Mouse (Mus musculus): ENCODE results near the gene Zfp239. TPM values are rescaled to one million over a fixed set of nuclear protein-coding genes. Genes with fewer than 3 reads are reported as not detected.

Zfp239 gene
- polyA plus RNA-seq, 1 experiment from 2014 or later, result 9.9 TPM

GRCm38 (mm10) chr6:117903836-117904235 lies 41.9 kb downstream of the Zfp239 start:
- no peak for DNase-seq (ENCODE audit: low spot score)
- Histone ChIP-seq H3K36me3 (no peaks in the 10 kb centered on the region), H3K4me1 (replicated peaks) (peaks cover 15% of the 10 kb centered on the region), H3K27ac (no peak overlapping the region), H3K27me3 (ENCODE audit: insufficient read depth, poor library complexity, severe bottlenecking) (no peaks in the 10 kb centered on the region), H3K9me3 (no peaks in the 10 kb centered on the region), H3K4me3 (no peak overlapping the region)
- WGBS, result 87% methylated on average over 3 of the region's 3 CpGs

GRCm38 (mm10) chr6:117905260-117905930 lies 43.5 kb downstream of the Zfp239 start:
- no peaks in the 10 kb centered on the region for H3K36me3 ChIP-seq
- H3K27me3 ChIP-seq (ENCODE audit: insufficient read depth, poor library complexity, severe bottlenecking), result no peaks in the 10 kb centered on the region
- 29% methylated on average over 4 of the region's 4 CpGs for WGBS
- H3K27ac ChIP-seq, result peak overlapping the region; percentile 95
- no peaks in the 10 kb centered on the region for H3K9me3 ChIP-seq
- peak overlapping the region; percentile 82 for H3K4me3 ChIP-seq
- peaks cover 28% of the 10 kb centered on the region for H3K4me1 ChIP-seq (replicated peaks)
- no peak for DNase-seq (ENCODE audit: low spot score)

- Histone ChIP-seq H3K27ac (peak overlapping the region; percentile 95), H3K9me3 (no peaks in the 10 kb centered on the region), H3K4me1 (replicated peaks) (peaks cover 28% of the 10 kb centered on the region), H3K4me3 (peak overlapping the region; percentile 82), H3K27me3 (ENCODE audit: insufficient read depth, poor library complexity, severe bottlenecking) (no peaks in the 10 kb centered on the region), H3K36me3 (no peaks in the 10 kb centered on the region)
- WGBS, result under 1% methylated on average over 25 of the region's 25 CpGs
- no peak for DNase-seq (ENCODE audit: low spot score)
Observed at GRCm38 (mm10) chr6:117906015-117906531, 44.2 kb downstream of the Zfp239 start.

- H3K27ac ChIP-seq, result peak overlapping the region; percentile 95
- WGBS, result 0% methylated on average over 68 of the region's 68 CpGs
- no peaks in the 10 kb centered on the region for H3K27me3 ChIP-seq (ENCODE audit: insufficient read depth, poor library complexity, severe bottlenecking)
- H3K4me3 ChIP-seq, result peak overlapping the region; percentile 82
- H3K4me1 ChIP-seq (replicated peaks), result peaks cover 28% of the 10 kb centered on the region
- no peaks in the 10 kb centered on the region for H3K9me3 ChIP-seq
- DNase-seq (ENCODE audit: low spot score), result peak; percentile 98
- no peaks in the 10 kb centered on the region for H3K36me3 ChIP-seq
Observed at GRCm38 (mm10) chr6:117906590-117907271, 44.8 kb downstream of the Zfp239 start.

GRCm38 (mm10) chr6:117907301-117907978 lies 45.5 kb downstream of the Zfp239 start:
- Histone ChIP-seq H3K27ac (peak overlapping the region; percentile 95), H3K36me3 (no peaks in the 10 kb centered on the region), H3K4me1 (replicated peaks) (peaks cover 28% of the 10 kb centered on the region), H3K4me3 (peak overlapping the region; percentile 82), H3K27me3 (ENCODE audit: insufficient read depth, poor library complexity, severe bottlenecking) (no peaks in the 10 kb centered on the region), H3K9me3 (no peaks in the 10 kb centered on the region)
- DNase-seq (ENCODE audit: low spot score), result peak; percentile 86
- under 1% methylated on average over 76 of the region's 77 CpGs for WGBS

GRCm38 (mm10) chr6:117907979-117908355 lies 46.1 kb downstream of the Zfp239 start:
- Histone ChIP-seq H3K4me3 (peak overlapping the region; percentile 82), H3K4me1 (replicated peaks) (peaks cover 28% of the 10 kb centered on the region), H3K9me3 (no peaks in the 10 kb centered on the region), H3K36me3 (no peaks in the 10 kb centered on the region), H3K27ac (peak overlapping the region; percentile 95), H3K27me3 (ENCODE audit: insufficient read depth, poor library complexity, severe bottlenecking) (no peaks in the 10 kb centered on the region)
- DNase-seq (ENCODE audit: low spot score), result no peak
- WGBS, result under 1% methylated on average over 26 of the region's 26 CpGs

GRCm38 (mm10) chr6:117908424-117908900 lies 46.6 kb downstream of the Zfp239 start:
- WGBS, result 1% methylated on average over 14 of the region's 14 CpGs
- Histone ChIP-seq H3K36me3 (no peaks in the 10 kb centered on the region), H3K9me3 (no peaks in the 10 kb centered on the region), H3K27me3 (ENCODE audit: insufficient read depth, poor library complexity, severe bottlenecking) (no peaks in the 10 kb centered on the region), H3K4me1 (replicated peaks) (peaks cover 28% of the 10 kb centered on the region), H3K4me3 (peak overlapping the region; percentile 82), H3K27ac (peak overlapping the region; percentile 95)
- no peak for DNase-seq (ENCODE audit: low spot score)

- Histone ChIP-seq H3K4me3 (no peak overlapping the region), H3K4me1 (replicated peaks) (peaks cover 32% of the 10 kb centered on the region), H3K27ac (no peak overlapping the region), H3K27me3 (ENCODE audit: insufficient read depth, poor library complexity, severe bottlenecking) (no peaks in the 10 kb centered on the region), H3K36me3 (no peaks in the 10 kb centered on the region), H3K9me3 (no peaks in the 10 kb centered on the region)
- DNase-seq (ENCODE audit: low spot score), result no peak
- WGBS, result 90% methylated on average over 6 of the region's 6 CpGs
Observed at GRCm38 (mm10) chr6:117910120-117910661, 48.3 kb downstream of the Zfp239 start.

GRCm38 (mm10) chr6:117914541-117914940 lies 52.6 kb downstream of the Zfp239 start:
- H3K27ac ChIP-seq, result no peak overlapping the region
- no peaks in the 10 kb centered on the region for H3K27me3 ChIP-seq (ENCODE audit: insufficient read depth, poor library complexity, severe bottlenecking)
- no peak for DNase-seq (ENCODE audit: low spot score)
- H3K9me3 ChIP-seq, result no peaks in the 10 kb centered on the region
- H3K4me1 ChIP-seq (replicated peaks), result peaks cover 48% of the 10 kb centered on the region
- H3K4me3 ChIP-seq, result no peak overlapping the region
- H3K36me3 ChIP-seq, result no peaks in the 10 kb centered on the region; the same call in none of the 2 replicates

GRCm38 (mm10) chr6:117916205-117916736 lies 54.4 kb downstream of the Zfp239 start:
- Histone ChIP-seq H3K27me3 (ENCODE audit: insufficient read depth, poor library complexity, severe bottlenecking) (no peaks in the 10 kb centered on the region), H3K9me3 (no peaks in the 10 kb centered on the region), H3K27ac (peak overlapping the region; percentile 94), H3K36me3 (peaks cover 14% of the 10 kb centered on the region), H3K4me3 (peak overlapping the region; percentile 74), H3K4me1 (replicated peaks) (peaks cover 50% of the 10 kb centered on the region)
- WGBS, result 3% methylated on average over 12 of the region's 12 CpGs
- DNase-seq (ENCODE audit: low spot score), result peak; percentile 10

GRCm38 (mm10) chr6:117916737-117917426 lies 55.0 kb downstream of the Zfp239 start:
- Histone ChIP-seq H3K9me3 (no peaks in the 10 kb centered on the region), H3K27ac (peak overlapping the region; percentile 94), H3K36me3 (peaks cover 20% of the 10 kb centered on the region), H3K4me3 (peak overlapping the region; percentile 74), H3K4me1 (replicated peaks) (peaks cover 50% of the 10 kb centered on the region), H3K27me3 (ENCODE audit: insufficient read depth, poor library complexity, severe bottlenecking) (no peaks in the 10 kb centered on the region)
- peak; percentile 85 for DNase-seq (ENCODE audit: low spot score)
- WGBS, result under 1% methylated on average over 62 of the region's 62 CpGs

- Histone ChIP-seq H3K36me3 (peaks cover 27% of the 10 kb centered on the region), H3K4me1 (replicated peaks) (peaks cover 50% of the 10 kb centered on the region), H3K4me3 (peak overlapping the region; percentile 74), H3K9me3 (no peaks in the 10 kb centered on the region), H3K27ac (peak overlapping the region; percentile 94), H3K27me3 (ENCODE audit: insufficient read depth, poor library complexity, severe bottlenecking) (no peaks in the 10 kb centered on the region)
- peak; percentile 71 for DNase-seq (ENCODE audit: low spot score)
- 1% methylated on average over 21 of the region's 21 CpGs for WGBS
Observed at GRCm38 (mm10) chr6:117917576-117917975, 55.7 kb downstream of the Zfp239 start.

Measured in hindbrain, embryonic 10.5 days (tissue).